In genomic region chr4:97745296-97746105, GRCm38 (mm10) we compare ENCODE assay signal across 8 mouse cellular contexts. TPM values are rescaled to one million over a fixed set of nuclear protein-coding genes. Genes with fewer than 3 reads are reported as not detected.
A peak's percentile ranks its signal among the peaks of the same experiment; 100 is the strongest.
DNase-seq lines count a peak whose midpoint lies in the region; ATAC-seq and TF ChIP-seq lines count a peak whose summit lies in the region.

No protein-coding gene starts in this region.

- peak; percentile 59; the same call in 1 of the 2 replicates for TF ChIP-seq CTCF in bone marrow, adult 2 months (IDR thresholded peaks at IDR 0.05; ENCODE audit: control insufficient read depth, insufficient read depth, low read length)
- TF ChIP-seq CTCF in liver, adult 2 months (IDR thresholded peaks at IDR 0.05; ENCODE audit: low read depth, low read length), result peak; percentile 85

- 0 out of 2 replicates have a peak, but pooled peaks cover 3% of the 10 kb centered on the region for H3K27me3 ChIP-seq in heart, embryonic 12.5 days (replicated peaks)
- peaks cover 2% of the 10 kb centered on the region; the same call in 1 of the 2 replicates for H3K27me3 ChIP-seq in kidney, embryonic 16.5 days (ENCODE audit: insufficient read depth, low read length)
- H3K27me3 ChIP-seq in liver, adult 2 months (ENCODE audit: control insufficient read depth, insufficient read depth, low read length), result no peaks in the 10 kb centered on the region
- no peaks in the 10 kb centered on the region for H3K27me3 ChIP-seq in splenic B cell, adult 2 months (ENCODE audit: control insufficient read depth, insufficient read depth, low read length, poor library complexity, severe bottlenecking)

- peak overlapping the region; percentile 71 for H3K9ac ChIP-seq in heart, embryonic 12.5 days
- H3K9ac ChIP-seq in kidney, embryonic 16.5 days (replicated peaks; ENCODE audit: low read length), result peak overlapping the region; percentile 50
- H3K9ac ChIP-seq in liver, adult 2 months (ENCODE audit: low read depth, low read length), result peak overlapping the region; percentile 60

- DNase-seq in 416B (ENCODE audit: low read depth), result peak; percentile 31
- peak; percentile 60 for DNase-seq in liver, adult 2 months (ENCODE audit: extremely low read depth, low read depth, low spot score)
- peak; percentile 19 to 51 for DNase-seq in natural killer cell, adult 2 months (ENCODE audit: low spot score in 2 of 2)
- peak; percentile 74 for DNase-seq in splenic B cell, adult 2 months (ENCODE audit: low read depth, low spot score)

- no peaks in the 10 kb centered on the region for H3K36me3 ChIP-seq in heart, embryonic 12.5 days
- no peaks in the 10 kb centered on the region for H3K36me3 ChIP-seq in kidney, embryonic 16.5 days (ENCODE audit: insufficient read depth, low read length)
- H3K36me3 ChIP-seq in liver, adult 2 months (ENCODE audit: control insufficient read depth, insufficient read depth, low read length), result no peaks in the 10 kb centered on the region
- no peaks in the 10 kb centered on the region for H3K36me3 ChIP-seq in splenic B cell, adult 2 months (ENCODE audit: control insufficient read depth, insufficient read depth, low read length, poor library complexity, severe bottlenecking)

- no peak overlapping the region for H3K27ac ChIP-seq in bone marrow, adult 2 months (ENCODE audit: control insufficient read depth, insufficient read depth, low read depth, low read length, poor library complexity)
- H3K27ac ChIP-seq in heart, embryonic 12.5 days (ENCODE audit: poor library complexity, severe bottlenecking), result no peak overlapping the region
- H3K27ac ChIP-seq in kidney, embryonic 16.5 days (ENCODE audit: low read length), result no peak overlapping the region
- H3K27ac ChIP-seq in liver, adult 2 months (replicated peaks; ENCODE audit: insufficient read depth, low read depth, low read length), result peak overlapping the region; percentile 22

- H3K9me3 ChIP-seq in heart, embryonic 12.5 days (replicated peaks), result no peaks in the 10 kb centered on the region
- H3K9me3 ChIP-seq in kidney, embryonic 16.5 days (ENCODE audit: low read length), result no peaks in the 10 kb centered on the region

- peak; percentile 70 for ATAC-seq in erythroblast, adult 5-6 weeks (replicated peaks; ENCODE audit: low FRiP score, poor library complexity, severe bottlenecking)
- peak; percentile 78; the same call in 1 of the 2 replicates for ATAC-seq in heart, embryonic 12.5 days (ENCODE audit: insufficient number of reproducible peaks, low FRiP score)
- peak; percentile 83 for ATAC-seq in kidney, embryonic 16.5 days (ENCODE audit: low FRiP score, low TSS enrichment)

- no peak overlapping the region for H3K4me3 ChIP-seq in bone marrow, adult 2 months (replicated peaks; ENCODE audit: control insufficient read depth, low read depth, low read length)
- H3K4me3 ChIP-seq in heart, embryonic 12.5 days, result peak overlapping the region; percentile 46
- H3K4me3 ChIP-seq in kidney, embryonic 16.5 days (ENCODE audit: low read length), result peak overlapping the region; percentile 39
- peak overlapping the region; percentile 58 for H3K4me3 ChIP-seq in liver, adult 2 months (ENCODE audit: insufficient read depth, low read depth, low read length)

- no peaks in the 10 kb centered on the region for H3K4me1 ChIP-seq in bone marrow, adult 2 months (ENCODE audit: control insufficient read depth, insufficient read depth, low read length)
- H3K4me1 ChIP-seq in heart, embryonic 12.5 days (replicated peaks), result peaks cover 9% of the 10 kb centered on the region; the same call in 1 of the 2 replicates
- peaks cover 9% of the 10 kb centered on the region for H3K4me1 ChIP-seq in kidney, embryonic 16.5 days (ENCODE audit: insufficient read depth, low read length)
- 0 out of 2 replicates have a peak, but pooled peaks cover 4% of the 10 kb centered on the region for H3K4me1 ChIP-seq in liver, adult 2 months (ENCODE audit: control insufficient read depth, insufficient read depth, low read length)

- 10% methylated on average over 32 of the region's 32 CpGs for WGBS in bone marrow, adult 2 months
- 8% methylated on average over 32 of the region's 32 CpGs for WGBS in heart, embryonic 12.5 days
- WGBS in kidney, embryonic 16.5 days, result 8% methylated on average over 32 of the region's 32 CpGs
- WGBS in liver, adult 2 months, result 12% methylated on average over 32 of the region's 32 CpGs

- peak overlapping the region; percentile 77 for H3K4me2 ChIP-seq in heart, embryonic 12.5 days
- H3K4me2 ChIP-seq in kidney, embryonic 16.5 days (replicated peaks; ENCODE audit: low read depth, low read length), result peak overlapping the region; percentile 58

- no peak for TF ChIP-seq POLR2A in bone marrow, adult 2 months (IDR thresholded peaks at IDR 0.05; ENCODE audit: borderline replicate concordance, control insufficient read depth, low read depth, low read length)
- TF ChIP-seq POLR2A in liver, adult 2 months (IDR thresholded peaks at IDR 0.05; ENCODE audit: extremely low read depth, insufficient read depth, low read length), result no peak

- H3K79me2 ChIP-seq in liver, adult 2 months (ENCODE audit: control insufficient read depth, insufficient read depth, low read length), result no peaks in the 10 kb centered on the region

RNA-seq across cellular contexts. Expression of gene Nfia, which starts 27.0 kb away (rescaled TPM):
- 5.8 and 6.1 TPM in 2 replicates for polyA plus RNA-seq in bone marrow, adult 2 months (2011; ENCODE audit: insufficient read depth, insufficient read length, low replicate concordance, missing spikeins)
- total RNA-seq in erythroblast, adult 5-6 weeks (2015; ENCODE audit: low replicate concordance), result 19.6 and 21.3 TPM in 2 replicates
- 4.7 and 12.0 TPM in 2 replicates for total RNA-seq in erythroblast, adult 5-6 weeks (2017; ENCODE audit: low replicate concordance)
- polyA plus RNA-seq in heart, embryonic 12.5 days (2016; fragmentation: Nextera tagmentation; extraction: Ambion mirVana), result 37.5 and 42.0 TPM in 2 replicates
- 19.9 and 25.0 TPM in 2 replicates for polyA plus RNA-seq in kidney, embryonic 16.5 days (2015; fragmentation: Nextera tagmentation; extraction: Ambion mirVana)
- 12.5 and 20.0 TPM in 2 replicates for total RNA-seq in liver, adult 2 months (2014; rRNA removed)
- 31.7 and 32.2 TPM in 2 replicates for polyA plus RNA-seq in liver, adult 2 months (2012; rRNA removed)

RNA-seq across cellular contexts. Expression of gene E130114P18Rik, which starts 32.4 kb away (rescaled TPM):
- polyA plus RNA-seq in bone marrow, adult 2 months (2011; ENCODE audit: insufficient read depth, insufficient read length, low replicate concordance, missing spikeins), result not detected in 2 replicates
- not detected in 2 replicates for total RNA-seq in erythroblast, adult 5-6 weeks (2015; ENCODE audit: low replicate concordance)
- not detected in 2 replicates for total RNA-seq in erythroblast, adult 5-6 weeks (2017; ENCODE audit: low replicate concordance)
- 0.50 and 0.74 TPM in 2 replicates for polyA plus RNA-seq in heart, embryonic 12.5 days (2016; fragmentation: Nextera tagmentation; extraction: Ambion mirVana)
- 0.54 and 0.58 TPM in 2 replicates for polyA plus RNA-seq in kidney, embryonic 16.5 days (2015; fragmentation: Nextera tagmentation; extraction: Ambion mirVana)
- total RNA-seq in liver, adult 2 months (2014; rRNA removed), result not detected in 2 replicates
- polyA plus RNA-seq in liver, adult 2 months (2012; rRNA removed), result not detected in 2 replicates
